Mouse (Mus musculus) layer of hippocampus, postnatal 25 days (tissue): ENCODE measurements around the gene Dnajc13. TPM values are rescaled to one million over a fixed set of nuclear protein-coding genes. Genes with fewer than 3 reads are reported as not detected.
A peak's percentile ranks its signal among the peaks of the same experiment; 100 is the strongest.

Experiments used
- DNase-seq, 2 experiments: peaks; one replicate each; pipeline ENCODE4 v3.0.0; 2022; ENCODE audit warnings: mixed read lengths in 2 of 2, low spot score in 1 of 2; ENCODE audit errors: extremely low spot score in 1 of 2
- total RNA-seq, 2 experiments: library from RNA; stranded (reverse); gene quantifications; 2 replicates each; pipeline ENCODE4 v1.2.3; 2021

The Dnajc13 gene
- total RNA-seq, 2 experiments from 2014 or later = 55.5 to 69.7 TPM

GRCm38 (mm10) chr9:104256085-104256484 is 6.6 kb downstream of the Dnajc13 start:
- no peak for DNase-seq

GRCm38 (mm10) chr9:104254408-104255180 is 8.1 kb downstream of the Dnajc13 start:
- no peak for DNase-seq

GRCm38 (mm10) chr9:104252637-104253036 is 10.1 kb downstream of the Dnajc13 start:
- no peak for DNase-seq

- DNase-seq = no peak
Measured at GRCm38 (mm10) chr9:104251687-104252086, 11.0 kb downstream of the Dnajc13 start.

GRCm38 (mm10) chr9:104251111-104251510 is 11.6 kb downstream of the Dnajc13 start:
- no peak for DNase-seq

- no peak for DNase-seq
Measured at GRCm38 (mm10) chr9:104247307-104247987, 15.3 kb downstream of the Dnajc13 start.

GRCm38 (mm10) chr9:104243799-104244466 is 18.8 kb downstream of the Dnajc13 start:
- DNase-seq = no peak

GRCm38 (mm10) chr9:104240146-104240545 is 22.6 kb downstream of the Dnajc13 start:
- DNase-seq = no peak

- no peak for DNase-seq
Measured at GRCm38 (mm10) chr9:104239076-104239475, 23.7 kb downstream of the Dnajc13 start.

- DNase-seq = no peak
Measured at GRCm38 (mm10) chr9:104236256-104236930, 26.3 kb downstream of the Dnajc13 start.

- peak in 1 of 2 experiments; percentile 47 for DNase-seq
Measured at GRCm38 (mm10) chr9:104235751-104236150, 27.0 kb downstream of the Dnajc13 start.

GRCm38 (mm10) chr9:104233815-104234214 is 28.9 kb downstream of the Dnajc13 start:
- DNase-seq = no peak

GRCm38 (mm10) chr9:104233060-104233459 is 29.7 kb downstream of the Dnajc13 start:
- no peak for DNase-seq

GRCm38 (mm10) chr9:104232004-104232403 is 30.7 kb downstream of the Dnajc13 start:
- DNase-seq = no peak

- no peak for DNase-seq
Measured at GRCm38 (mm10) chr9:104211402-104211801, 51.3 kb downstream of the Dnajc13 start.

- peak in 1 of 2 experiments; percentile 51 for DNase-seq
Measured at GRCm38 (mm10) chr9:104203851-104204250, 58.9 kb downstream of the Dnajc13 start.

GRCm38 (mm10) chr9:104194528-104194927 is 68.2 kb downstream of the Dnajc13 start:
- DNase-seq = no peak

GRCm38 (mm10) chr9:104193900-104194299 is 68.8 kb downstream of the Dnajc13 start:
- DNase-seq = no peak

GRCm38 (mm10) chr9:104193327-104193726 is 69.4 kb downstream of the Dnajc13 start:
- DNase-seq = no peak

- no peak for DNase-seq
Measured at GRCm38 (mm10) chr9:104192513-104192912, 70.2 kb downstream of the Dnajc13 start.

GRCm38 (mm10) chr9:104189657-104190056 is 73.1 kb downstream of the Dnajc13 start:
- no peak for DNase-seq
